Mouse (Mus musculus) frontal cortex, postnatal 36 days (tissue): ENCODE results near the gene Gria4.
"Not testable (repeated sequence)": the region's sequence is repeated elsewhere in the genome, so short reads cannot be mapped to it uniquely, and the experiment has no call there.

Experiments
- DNase-seq, 2 experiments: peaks; one replicate each; pipeline ENCODE4 v3.0.0; 2022; ENCODE audit warnings: low spot score in 2 of 2

Gria4 gene

GRCm38 (mm10) chr9:4795544-4796288 is at the start of gene Gria4:
Gria4 (minus strand) TSS chr9:4796234.
- peak; percentile 81 for DNase-seq

GRCm38 (mm10) chr9:4810941-4811340 is 14.9 kb upstream of the Gria4 start:
- DNase-seq, result not testable (repeated sequence)

GRCm38 (mm10) chr9:4803151-4803755 is 7.2 kb upstream of the Gria4 start:
- DNase-seq, result no peak

- no peak for DNase-seq
These were observed 1.4 kb upstream of the Gria4 start for GRCm38 (mm10) chr9:4797396-4797795.

GRCm38 (mm10) chr9:4796289-4796645 is 233 bp upstream of the Gria4 start:
- DNase-seq, result no peak

GRCm38 (mm10) chr9:4795075-4795474 is 959 bp downstream of the Gria4 start:
- peak in 1 of 2 experiments; percentile 12 for DNase-seq

- no peak for DNase-seq
These were observed 1.6 kb downstream of the Gria4 start for GRCm38 (mm10) chr9:4794411-4794810.

- not testable (repeated sequence) for DNase-seq
These were observed 46.6 kb downstream of the Gria4 start for GRCm38 (mm10) chr9:4749407-4749806.

- DNase-seq, result no peak
These were observed 81.9 kb downstream of the Gria4 start for GRCm38 (mm10) chr9:4714086-4714485.

- DNase-seq, result no peak
These were observed 83.7 kb downstream of the Gria4 start for GRCm38 (mm10) chr9:4712367-4712766.

- DNase-seq, result no peak
These were observed 108.9 kb downstream of the Gria4 start for GRCm38 (mm10) chr9:4687149-4687548.

- no peak for DNase-seq
These were observed 115.8 kb downstream of the Gria4 start for GRCm38 (mm10) chr9:4680244-4680643.

- no peak for DNase-seq
These were observed 116.9 kb downstream of the Gria4 start for GRCm38 (mm10) chr9:4679099-4679498.

GRCm38 (mm10) chr9:4665691-4666090 is 130.3 kb downstream of the Gria4 start:
- no peak for DNase-seq

GRCm38 (mm10) chr9:4662421-4662820 is 133.6 kb downstream of the Gria4 start:
- DNase-seq, result no peak

- DNase-seq, result no peak
These were observed 137.1 kb downstream of the Gria4 start for GRCm38 (mm10) chr9:4658951-4659350.

- DNase-seq, result no peak
These were observed 141.7 kb downstream of the Gria4 start for GRCm38 (mm10) chr9:4654333-4654732.

GRCm38 (mm10) chr9:4639192-4639900 is 156.7 kb downstream of the Gria4 start:
- DNase-seq, result peak; percentile 58 to 66

GRCm38 (mm10) chr9:4631910-4632309 is 164.1 kb downstream of the Gria4 start:
- DNase-seq, result no peak

- DNase-seq, result no peak
These were observed 180.7 kb downstream of the Gria4 start for GRCm38 (mm10) chr9:4615286-4615685.

- DNase-seq, result no peak
These were observed 190.7 kb downstream of the Gria4 start for GRCm38 (mm10) chr9:4605354-4605753.

- DNase-seq, result no peak
These were observed 191.8 kb downstream of the Gria4 start for GRCm38 (mm10) chr9:4604236-4604635.

- DNase-seq, result no peak
These were observed 194.2 kb downstream of the Gria4 start for GRCm38 (mm10) chr9:4601788-4602187.
